Mouse (Mus musculus): ENCODE measurements around the gene Dbndd2. TPM values are rescaled to one million over a fixed set of nuclear protein-coding genes. Genes with fewer than 3 reads are reported as not detected.

The Dbndd2 gene
- polyA plus RNA-seq, 1 experiment from 2014 or later = 3.8 TPM

- Histone ChIP-seq H3K9me3 (ENCODE audit: control insufficient read depth, low read length) (no peaks in the 10 kb centered on the region), H3K27ac (ENCODE audit: low read depth, low read length) (no peak overlapping the region), H3K9ac (ENCODE audit: low read depth, low read length) (peak overlapping the region; percentile 68), H3K4me1 (replicated peaks; ENCODE audit: control insufficient read depth, insufficient read depth, low read length) (no peaks in the 10 kb centered on the region), H3K36me3 (ENCODE audit: control insufficient read depth, insufficient read depth, low read length) (no peaks in the 10 kb centered on the region), H3K4me3 (ENCODE audit: low read depth, low read length) (peak overlapping the region; percentile 68), H3K4me2 (replicated peaks; ENCODE audit: low read depth, low read length) (peak overlapping the region; percentile 100), H3K27me3 (ENCODE audit: control insufficient read depth, insufficient read depth, low read length) (peaks cover 8% of the 10 kb centered on the region; the same call in 1 of the 2 replicates)
- peak; percentile 61 for DNase-seq (ENCODE audit: low spot score)
- under 1% methylated on average over 40 of the region's 90 CpGs for WGBS
- ATAC-seq (ENCODE audit: low FRiP score) = peak; percentile 49
These were observed 580 bp downstream of the Dbndd2 start for GRCm38 (mm10) chr2:164486258-164487114.

- ATAC-seq (ENCODE audit: low FRiP score) (peak; percentile 4; the same call in 1 of the 2 replicates), DNase-seq (ENCODE audit: low spot score) (no peak)
- Histone ChIP-seq H3K9ac (ENCODE audit: low read depth, low read length) (peak overlapping the region; percentile 68; the same call in 1 of the 2 replicates), H3K9me3 (ENCODE audit: control insufficient read depth, low read length) (no peaks in the 10 kb centered on the region), H3K27ac (ENCODE audit: low read depth, low read length) (no peak overlapping the region), H3K4me2 (replicated peaks; ENCODE audit: low read depth, low read length) (peak overlapping the region; percentile 100), H3K4me3 (ENCODE audit: low read depth, low read length) (peak overlapping the region; percentile 68), H3K27me3 (ENCODE audit: control insufficient read depth, insufficient read depth, low read length) (peaks cover 8% of the 10 kb centered on the region; the same call in 1 of the 2 replicates), H3K36me3 (ENCODE audit: control insufficient read depth, insufficient read depth, low read length) (no peaks in the 10 kb centered on the region), H3K4me1 (replicated peaks; ENCODE audit: control insufficient read depth, insufficient read depth, low read length) (no peaks in the 10 kb centered on the region)
- 21% methylated on average over 9 of the region's 11 CpGs for WGBS
These were observed 1.2 kb downstream of the Dbndd2 start for GRCm38 (mm10) chr2:164487115-164487527.

GRCm38 (mm10) chr2:164487812-164488211 lies 1.9 kb downstream of the Dbndd2 start:
- no peak overlapping the region for H3K9ac ChIP-seq (ENCODE audit: low read depth, low read length)
- H3K4me1 ChIP-seq (replicated peaks; ENCODE audit: control insufficient read depth, insufficient read depth, low read length) = no peaks in the 10 kb centered on the region
- WGBS = 66% methylated on average over 9 of the region's 9 CpGs
- ATAC-seq (ENCODE audit: low FRiP score) (no peak), DNase-seq (ENCODE audit: low spot score) (no peak)
- H3K27me3 ChIP-seq (ENCODE audit: control insufficient read depth, insufficient read depth, low read length) = peaks cover 8% of the 10 kb centered on the region; the same call in 1 of the 2 replicates
- no peak overlapping the region for H3K4me2 ChIP-seq (replicated peaks; ENCODE audit: low read depth, low read length)
- no peak overlapping the region for H3K4me3 ChIP-seq (ENCODE audit: low read depth, low read length)
- H3K9me3 ChIP-seq (ENCODE audit: control insufficient read depth, low read length) = no peaks in the 10 kb centered on the region
- H3K27ac ChIP-seq (ENCODE audit: low read depth, low read length) = no peak overlapping the region
- H3K36me3 ChIP-seq (ENCODE audit: control insufficient read depth, insufficient read depth, low read length) = no peaks in the 10 kb centered on the region

- no peaks in the 10 kb centered on the region for H3K27me3 ChIP-seq (ENCODE audit: control insufficient read depth, insufficient read depth, low read length)
These were observed 8.2 kb downstream of the Dbndd2 start for GRCm38 (mm10) chr2:164494126-164494525.

GRCm38 (mm10) chr2:164496331-164496730 lies 10.4 kb downstream of the Dbndd2 start:
- 78% methylated on average over 1 of the region's 1 CpGs for WGBS
- H3K36me3 ChIP-seq (ENCODE audit: control insufficient read depth, insufficient read depth, low read length) = no peaks in the 10 kb centered on the region
- no peak overlapping the region for H3K4me3 ChIP-seq (ENCODE audit: low read depth, low read length)
- DNase-seq (ENCODE audit: low spot score) (no peak), ATAC-seq (ENCODE audit: low FRiP score) (no peak)
- H3K27me3 ChIP-seq (ENCODE audit: control insufficient read depth, insufficient read depth, low read length) = no peaks in the 10 kb centered on the region
- H3K9me3 ChIP-seq (ENCODE audit: control insufficient read depth, low read length) = no peaks in the 10 kb centered on the region
- H3K27ac ChIP-seq (ENCODE audit: low read depth, low read length) = no peak overlapping the region
- no peaks in the 10 kb centered on the region; the same call in 1 of the 2 replicates for H3K4me1 ChIP-seq (replicated peaks; ENCODE audit: control insufficient read depth, insufficient read depth, low read length)
- no peak overlapping the region for H3K4me2 ChIP-seq (replicated peaks; ENCODE audit: low read depth, low read length)
- no peak overlapping the region for H3K9ac ChIP-seq (ENCODE audit: low read depth, low read length)

More at GRCm38 (mm10) chr2:164494126-164494525, 8.2 kb downstream of the Dbndd2 start:
- DNase-seq (ENCODE audit: low spot score) (no peak), ATAC-seq (ENCODE audit: low FRiP score) (no peak)
- Histone ChIP-seq H3K9me3 (ENCODE audit: control insufficient read depth, low read length) (no peaks in the 10 kb centered on the region), H3K36me3 (ENCODE audit: control insufficient read depth, insufficient read depth, low read length) (no peaks in the 10 kb centered on the region), H3K4me2 (replicated peaks; ENCODE audit: low read depth, low read length) (no peak overlapping the region), H3K9ac (ENCODE audit: low read depth, low read length) (no peak overlapping the region), H3K27ac (ENCODE audit: low read depth, low read length) (no peak overlapping the region), H3K4me1 (replicated peaks; ENCODE audit: control insufficient read depth, insufficient read depth, low read length) (no peaks in the 10 kb centered on the region; the same call in 1 of the 2 replicates), H3K4me3 (ENCODE audit: low read depth, low read length) (no peak overlapping the region)
- 54% methylated on average over 2 of the region's 2 CpGs for WGBS

GRCm38 (mm10) chr2:164496847-164497690 lies 11.2 kb downstream of the Dbndd2 start, which contains the start of gene Pigt:
Pigt (plus strand) TSS chr2:164497520.
- peak within 1 kb of the TSS; percentile 89 for H3K4me3 ChIP-seq (ENCODE audit: low read depth, low read length)
- H3K36me3 ChIP-seq (ENCODE audit: control insufficient read depth, insufficient read depth, low read length) = no peaks in the 10 kb centered on the region
- no peaks in the 10 kb centered on the region for H3K9me3 ChIP-seq (ENCODE audit: control insufficient read depth, low read length)
- no peaks in the 10 kb centered on the region; the same call in 1 of the 2 replicates for H3K4me1 ChIP-seq (replicated peaks; ENCODE audit: control insufficient read depth, insufficient read depth, low read length)
- peak; percentile 87 for DNase-seq (ENCODE audit: low spot score)
- WGBS = 5% methylated on average over 35 of the region's 43 CpGs
- H3K4me2 ChIP-seq (replicated peaks; ENCODE audit: low read depth, low read length) = peak within 1 kb of the TSS; percentile 54
- H3K9ac ChIP-seq (ENCODE audit: low read depth, low read length) = peak within 1 kb of the TSS; percentile 74
- ATAC-seq (ENCODE audit: low FRiP score) = peak; percentile 92
- no peaks in the 10 kb centered on the region for H3K27me3 ChIP-seq (ENCODE audit: control insufficient read depth, insufficient read depth, low read length)
- H3K27ac ChIP-seq (ENCODE audit: low read depth, low read length) = no peak within 1 kb of the TSS

GRCm38 (mm10) chr2:164497691-164498268 lies 11.9 kb downstream of the Dbndd2 start:
- peak; percentile 49 for ATAC-seq (ENCODE audit: low FRiP score)
- 6% methylated on average over 21 of the region's 21 CpGs for WGBS
- H3K4me1 ChIP-seq (replicated peaks; ENCODE audit: control insufficient read depth, insufficient read depth, low read length) = no peaks in the 10 kb centered on the region; the same call in 1 of the 2 replicates
- H3K27ac ChIP-seq (ENCODE audit: low read depth, low read length) = no peak overlapping the region
- no peaks in the 10 kb centered on the region for H3K27me3 ChIP-seq (ENCODE audit: control insufficient read depth, insufficient read depth, low read length)
- no peaks in the 10 kb centered on the region for H3K9me3 ChIP-seq (ENCODE audit: control insufficient read depth, low read length)
- H3K4me3 ChIP-seq (ENCODE audit: low read depth, low read length) = peak overlapping the region; percentile 89
- no peaks in the 10 kb centered on the region for H3K36me3 ChIP-seq (ENCODE audit: control insufficient read depth, insufficient read depth, low read length)
- peak overlapping the region; percentile 74 for H3K9ac ChIP-seq (ENCODE audit: low read depth, low read length)
- no peak for DNase-seq (ENCODE audit: low spot score)
- peak overlapping the region; percentile 54 for H3K4me2 ChIP-seq (replicated peaks; ENCODE audit: low read depth, low read length)

- no peak overlapping the region for H3K4me3 ChIP-seq (ENCODE audit: low read depth, low read length)
- no peaks in the 10 kb centered on the region for H3K27me3 ChIP-seq (ENCODE audit: control insufficient read depth, insufficient read depth, low read length)
- H3K36me3 ChIP-seq (ENCODE audit: control insufficient read depth, insufficient read depth, low read length) = peaks cover 8% of the 10 kb centered on the region
- DNase-seq (ENCODE audit: low spot score) = no peak
- no peak overlapping the region for H3K27ac ChIP-seq (ENCODE audit: low read depth, low read length)
- H3K9me3 ChIP-seq (ENCODE audit: control insufficient read depth, low read length) = peaks cover 3% of the 10 kb centered on the region; the same call in 1 of the 2 replicates
- WGBS = 68% methylated on average over 5 of the region's 5 CpGs
- H3K9ac ChIP-seq (ENCODE audit: low read depth, low read length) = no peak overlapping the region
- H3K4me2 ChIP-seq (replicated peaks; ENCODE audit: low read depth, low read length) = no peak overlapping the region
- no peaks in the 10 kb centered on the region; the same call in 1 of the 2 replicates for H3K4me1 ChIP-seq (replicated peaks; ENCODE audit: control insufficient read depth, insufficient read depth, low read length)
- ATAC-seq (ENCODE audit: low FRiP score) = no peak
These were observed 13.4 kb downstream of the Dbndd2 start for GRCm38 (mm10) chr2:164499317-164499716.

Data from hindbrain, embryonic 11.5 days (tissue).